Mouse (Mus musculus) kidney, adult 2 months (tissue): Measurements from ENCODE around the gene Tecpr2. TPM values are rescaled to one million over a fixed set of nuclear protein-coding genes. Genes with fewer than 3 reads are reported as not detected.

Experiments used
- DNase-seq: peaks from one replicate; pipeline ENCODE4 v3.0.0; 2021
- H3K27ac ChIP-seq: fragments of 200-500 bp; 2 replicates; pipeline ENCODE4 v1.5.1; 2012; ENCODE audit warnings: low read depth, low read length, control low read depth, inconsistent platforms; ENCODE audit not compliant: insufficient read depth
- H3K27me3 ChIP-seq: fragments of 200-500 bp; replicated peaks from 2 replicates; pipeline ENCODE4 v1.6.1; 2012; ENCODE audit warnings: mild to moderate bottlenecking, moderate library complexity, low read length, inconsistent platforms; ENCODE audit not compliant: control insufficient read depth, insufficient read depth
- H3K36me3 ChIP-seq: fragments of 200-500 bp; 2 replicates; pipeline ENCODE4 v1.6.1; 2012; ENCODE audit warnings: mild to moderate bottlenecking, moderate library complexity, low read length, inconsistent platforms; ENCODE audit not compliant: control insufficient read depth, insufficient read depth
- H3K4me1 ChIP-seq: fragments of 200-500 bp; 2 replicates; pipeline ENCODE4 v1.6.1; 2011; ENCODE audit warnings: low read length; ENCODE audit not compliant: control insufficient read depth, insufficient read depth
- H3K4me3 ChIP-seq: fragments of 200-500 bp; 2 replicates; pipeline ENCODE4 v1.5.1; 2011; ENCODE audit warnings: mild to moderate bottlenecking, low read depth, low read length, control low read depth; ENCODE audit not compliant: insufficient read depth
- CTCF ChIP-seq: fragments of 200-500 bp; conservative IDR thresholded peaks from 2 replicates; pipeline ENCODE4 v1.5.1; 2011; ENCODE audit warnings: low read depth, mild to moderate bottlenecking, control low read depth, low read length, moderate library complexity, mixed read lengths; ENCODE audit not compliant: insufficient read depth, insufficient read length
- POLR2A ChIP-seq: fragments of 200-500 bp; IDR thresholded peaks from one replicate; pipeline ENCODE4 v1.6.1; 2011; ENCODE audit warnings: low read depth, low read length, control low read depth
- WGBS: fragments of 180-500 bp; shearing (Covaris S2); methylation state at CpG from one replicate; pipeline ENCODE4 v1.1.7; 2018; 5-methylcytosine and 5-hydroxymethylcytosine counted together
- polyA plus RNA-seq: library from polyadenylated mRNA; depleted of rRNA; stranded (reverse); fragments of >200 nt; gene quantifications from 2 replicates; pipeline ENCODE4 v1.2.3, GENCODE M21; 2012

Gene Tecpr2
- polyA plus RNA-seq, 1 experiment, result 4.3 TPM

DNA sequence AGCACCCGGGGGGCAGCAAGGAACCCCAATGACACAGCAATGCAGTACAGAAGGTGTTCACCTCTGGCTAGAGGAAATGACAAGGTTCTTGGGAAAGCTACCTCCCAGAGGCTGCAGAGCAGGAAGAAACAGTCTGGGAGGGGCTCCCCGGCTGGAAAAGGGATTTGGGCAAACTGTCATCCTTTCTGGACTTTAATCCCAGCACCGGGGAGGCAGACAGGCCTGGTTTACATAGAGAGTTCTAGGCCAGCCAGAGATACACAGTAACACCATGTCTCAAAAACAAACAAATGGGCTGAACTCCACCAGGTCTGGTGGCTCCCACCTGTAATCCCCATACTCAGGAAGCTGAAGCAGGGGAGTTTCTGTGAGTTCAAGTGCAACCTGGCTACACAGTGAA, 104.2 kb downstream of the Tecpr2 start:
- 64% methylated on average over 3 of the region's 3 CpGs for WGBS
- no peaks in the 10 kb centered on the region for H3K27me3 ChIP-seq
- H3K4me3 ChIP-seq, result no peak overlapping the region
- H3K4me1 ChIP-seq, result no peaks in the 10 kb centered on the region; the same call in 1 of the 2 replicates
- H3K27ac ChIP-seq, result no peak overlapping the region
- peak; percentile 27 for DNase-seq
- no peak for TF ChIP-seq POLR2A
- H3K36me3 ChIP-seq, result no peaks in the 10 kb centered on the region

DNA sequence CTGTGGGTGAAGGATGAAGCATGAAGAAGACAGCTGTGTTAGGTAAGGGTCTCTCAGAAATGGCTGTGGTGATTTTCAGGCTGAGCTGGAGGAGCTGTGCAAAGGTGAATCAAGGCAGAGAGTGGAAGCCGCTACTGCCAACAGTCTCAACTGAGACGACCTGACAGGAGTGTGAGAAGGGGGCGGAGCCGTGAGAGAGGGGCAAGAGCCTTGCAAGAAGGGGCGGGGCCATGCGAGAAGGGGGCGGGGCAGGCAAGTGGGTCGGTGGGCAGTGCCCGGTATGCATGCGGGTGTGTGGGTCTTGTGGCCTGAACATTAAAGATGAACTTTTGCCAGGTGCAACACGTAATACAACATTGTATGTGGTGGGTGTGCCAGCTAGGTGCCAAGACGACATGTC, 105.6 kb downstream of the Tecpr2 start:
- Histone ChIP-seq H3K36me3 (no peaks in the 10 kb centered on the region), H3K4me1 (no peaks in the 10 kb centered on the region; the same call in 1 of the 2 replicates), H3K4me3 (no peak overlapping the region), H3K27ac (no peak overlapping the region), H3K27me3 (no peaks in the 10 kb centered on the region)
- TF ChIP-seq CTCF (no peak), POLR2A (no peak)
- 48% methylated on average over 12 of the region's 12 CpGs for WGBS
- no peak for DNase-seq

DNA sequence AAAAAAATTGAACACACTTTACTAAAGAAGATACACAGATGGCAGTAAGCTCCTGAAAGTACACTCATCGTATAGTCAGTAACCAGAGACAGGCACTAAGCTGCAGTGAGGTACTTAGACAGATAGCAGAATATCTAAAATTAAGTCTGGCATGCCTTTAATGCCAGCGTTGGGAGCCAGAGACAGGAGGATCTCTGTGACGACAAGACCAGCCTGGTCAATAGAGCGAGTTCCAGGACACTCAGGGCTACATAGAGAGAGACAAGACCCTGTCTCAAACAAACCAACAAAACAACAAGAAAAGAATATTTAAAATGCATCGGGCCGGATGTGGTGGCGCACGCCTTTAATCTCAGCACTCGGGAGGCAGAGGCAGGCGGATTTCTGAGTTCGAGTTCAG, 109.0 kb downstream of the Tecpr2 start:
- H3K4me1 ChIP-seq, result no peaks in the 10 kb centered on the region
- no peak overlapping the region for H3K27ac ChIP-seq
- H3K4me3 ChIP-seq, result no peak overlapping the region
- no peak for DNase-seq
- H3K27me3 ChIP-seq, result no peaks in the 10 kb centered on the region
- H3K36me3 ChIP-seq, result no peaks in the 10 kb centered on the region
- TF ChIP-seq POLR2A (no peak), CTCF (no peak)
- 97% methylated on average over 11 of the region's 11 CpGs for WGBS

DNA sequence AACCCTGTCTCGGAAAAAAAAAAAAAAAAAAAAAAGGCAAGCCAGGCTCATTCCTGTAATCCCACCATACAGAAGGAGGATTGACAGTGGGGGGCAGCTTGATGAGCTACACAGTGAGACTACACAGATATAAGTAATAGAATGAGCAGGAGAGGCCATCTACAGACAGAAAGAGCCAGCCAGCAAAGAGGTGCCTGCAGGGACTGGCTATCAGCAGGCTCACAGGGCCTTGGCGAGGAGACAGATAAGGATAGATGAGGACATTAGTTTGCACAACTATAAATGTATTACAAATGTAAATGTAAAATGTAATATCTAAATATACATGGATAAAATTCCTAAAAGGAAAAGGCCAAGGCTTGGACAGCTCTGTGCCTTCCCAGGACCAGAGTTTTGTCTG, 110.8 kb downstream of the Tecpr2 start:
- Histone ChIP-seq H3K36me3 (no peaks in the 10 kb centered on the region), H3K4me3 (no peak overlapping the region), H3K4me1 (no peaks in the 10 kb centered on the region), H3K27ac (no peak overlapping the region), H3K27me3 (no peaks in the 10 kb centered on the region)
- 86% methylated on average over 2 of the region's 2 CpGs for WGBS
- DNase-seq, result no peak
- TF ChIP-seq CTCF (no peak), POLR2A (no peak)

DNA sequence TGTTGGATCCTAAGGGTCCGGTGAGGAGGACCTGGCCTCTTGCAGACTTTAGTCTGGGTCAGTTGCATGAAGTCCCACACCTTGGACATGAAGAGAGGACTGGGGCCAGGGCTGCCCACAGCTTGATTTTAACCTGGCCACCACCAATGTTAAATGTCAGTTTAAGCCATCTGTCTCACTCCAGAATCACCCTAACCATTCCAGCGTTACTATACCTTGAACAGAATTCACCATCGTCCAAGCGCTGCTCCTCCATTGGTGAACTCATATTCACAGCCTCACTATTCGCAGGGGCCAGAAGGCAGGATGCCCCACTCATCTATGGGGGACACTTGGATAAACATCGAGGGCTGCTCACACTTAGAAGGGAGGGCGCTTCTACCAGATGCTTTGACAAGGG, 111.9 kb downstream of the Tecpr2 start:
- H3K36me3 ChIP-seq, result no peaks in the 10 kb centered on the region
- WGBS, result 92% methylated on average over 7 of the region's 7 CpGs
- no peak for DNase-seq
- no peaks in the 10 kb centered on the region for H3K4me1 ChIP-seq
- TF ChIP-seq CTCF, result no peak
- H3K27me3 ChIP-seq, result no peaks in the 10 kb centered on the region
- H3K4me3 ChIP-seq, result no peak overlapping the region
- H3K27ac ChIP-seq, result no peak overlapping the region

DNA sequence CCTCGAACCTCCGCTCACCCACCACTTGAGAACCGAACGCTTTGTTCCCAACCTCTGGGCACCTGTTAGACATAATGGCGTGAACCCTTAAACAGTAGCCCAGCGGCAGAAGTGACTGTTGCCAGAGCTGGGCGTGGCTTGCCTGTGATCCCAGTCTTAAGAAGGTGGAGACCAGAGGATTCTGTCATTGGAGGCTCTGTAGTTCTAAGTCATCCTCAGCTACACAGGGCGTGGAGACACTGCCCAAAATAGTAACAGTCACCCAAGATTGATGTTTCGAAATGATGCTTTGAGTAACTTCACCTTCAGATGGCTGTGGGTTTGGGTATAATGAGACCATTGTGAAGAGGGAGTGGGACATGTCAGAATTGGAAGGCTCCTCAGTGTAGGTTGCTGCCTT, 115.1 kb downstream of the Tecpr2 start:
- TF ChIP-seq CTCF, result no peak
- TF ChIP-seq POLR2A, result no peak
- DNase-seq, result no peak
- Histone ChIP-seq H3K27ac (no peak overlapping the region), H3K36me3 (no peaks in the 10 kb centered on the region), H3K4me3 (no peak overlapping the region), H3K4me1 (no peaks in the 10 kb centered on the region; the same call in 1 of the 2 replicates), H3K27me3 (no peaks in the 10 kb centered on the region)
- WGBS, result 83% methylated on average over 9 of the region's 9 CpGs

DNA sequence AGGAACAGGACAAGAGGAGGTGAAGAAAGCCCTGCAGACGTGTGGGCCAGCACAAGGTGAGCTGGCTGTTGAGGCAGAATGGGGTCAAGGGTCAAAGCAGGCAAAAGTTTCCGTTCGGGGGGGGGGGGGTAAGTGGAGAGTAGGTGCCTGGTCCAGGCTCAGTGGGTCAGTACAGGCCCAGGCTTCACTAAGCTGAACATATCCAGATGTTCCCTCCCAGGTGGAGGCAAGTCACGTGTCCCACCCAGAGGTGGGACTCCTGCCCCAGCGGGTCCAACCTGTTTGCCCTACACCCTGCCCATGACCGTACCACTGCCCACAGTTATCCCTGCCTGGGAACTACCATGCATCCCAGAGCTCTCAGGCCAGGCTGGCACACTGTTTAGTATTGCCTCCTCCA, 116.7 kb downstream of the Tecpr2 start:
- 62% methylated on average over 6 of the region's 6 CpGs for WGBS
- no peak for TF ChIP-seq POLR2A
- no peak for TF ChIP-seq CTCF
- DNase-seq, result no peak
- Histone ChIP-seq H3K27ac (no peak overlapping the region), H3K4me3 (no peak overlapping the region), H3K4me1 (no peaks in the 10 kb centered on the region; the same call in 1 of the 2 replicates), H3K27me3 (no peaks in the 10 kb centered on the region), H3K36me3 (no peaks in the 10 kb centered on the region)

DNA sequence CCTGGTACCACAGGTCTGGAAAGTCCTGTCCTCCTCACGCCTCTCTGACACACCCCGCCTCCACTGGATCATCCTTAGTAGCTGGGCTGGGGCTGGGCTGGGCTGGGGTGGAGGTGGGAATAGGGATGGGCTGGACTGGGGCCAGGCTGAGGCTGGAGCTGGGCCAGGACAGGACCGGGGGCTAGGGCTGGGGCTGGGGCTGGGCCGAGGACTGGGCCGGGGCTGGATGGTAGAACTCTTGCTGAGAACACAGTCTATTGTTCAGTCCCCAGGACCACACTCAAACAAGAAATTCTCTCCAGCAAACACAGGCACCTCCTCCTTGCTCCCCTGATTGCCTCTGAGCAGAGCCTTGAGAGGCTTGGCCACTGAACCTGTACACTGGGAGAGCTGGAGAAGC, 117.3 kb downstream of the Tecpr2 start:
- Histone ChIP-seq H3K4me1 (no peaks in the 10 kb centered on the region; the same call in 1 of the 2 replicates), H3K4me3 (no peak overlapping the region), H3K36me3 (no peaks in the 10 kb centered on the region), H3K27ac (no peak overlapping the region), H3K27me3 (no peaks in the 10 kb centered on the region)
- WGBS, result 68% methylated on average over 5 of the region's 5 CpGs
- TF ChIP-seq POLR2A, result no peak
- no peak for TF ChIP-seq CTCF
- no peak for DNase-seq
